In the genomic region with DNA sequence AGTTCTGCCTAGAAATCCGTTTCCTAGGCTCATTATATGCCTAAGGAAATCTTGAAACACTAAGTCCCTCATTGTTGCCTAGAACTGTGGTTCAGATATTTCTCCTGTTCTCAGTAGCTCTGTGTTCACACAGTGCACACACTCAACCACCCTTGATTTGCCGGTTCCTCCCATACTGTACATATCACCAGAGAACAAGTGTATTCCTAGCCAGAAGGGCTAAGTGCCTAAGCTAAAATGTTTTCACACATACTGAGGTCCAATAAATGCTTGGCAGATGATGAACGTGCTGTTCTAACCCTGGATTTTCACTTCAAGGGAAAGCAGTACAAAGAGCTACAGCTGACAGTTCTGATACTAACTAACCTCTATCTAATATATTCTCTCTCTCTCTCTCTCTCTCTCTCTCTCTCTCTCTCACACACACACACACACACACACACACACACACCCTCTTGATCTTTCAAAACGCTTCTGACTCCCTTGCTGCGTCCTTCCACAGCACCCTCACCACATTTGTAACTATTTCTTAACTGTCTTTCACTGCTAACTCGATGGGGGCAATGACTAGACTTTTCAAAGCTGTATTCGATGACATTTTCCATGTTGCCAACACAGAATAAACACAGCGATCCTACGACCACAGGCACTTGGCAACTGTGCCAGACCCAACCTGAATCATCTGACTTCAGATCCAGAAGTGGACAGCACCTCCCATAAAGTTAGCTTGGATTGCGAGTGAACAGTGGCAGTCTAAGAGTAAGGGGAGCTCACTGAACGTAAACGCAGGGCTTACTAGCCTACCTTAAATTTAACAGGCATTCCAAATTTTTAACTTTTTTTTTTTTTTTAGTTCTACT, we compare ENCODE assay signal across 8 mouse cellular contexts. TPM values are rescaled to one million over a fixed set of nuclear protein-coding genes. Genes with fewer than 3 reads are reported as not detected.
DNase-seq lines count a peak whose midpoint lies in the region; ATAC-seq and TF ChIP-seq lines count a peak whose summit lies in the region.

No protein-coding gene starts in this region.

- H3K36me3 ChIP-seq in C2C12 (ENCODE audit: control insufficient read depth, insufficient read depth) (peaks cover 18% of the 10 kb centered on the region), MEL (ENCODE audit: control insufficient read depth in 1 of 2, insufficient read depth in 2 of 2, low read length in 2 of 2) (peaks cover 1 to 15% of the 10 kb centered on the region in 2 experiments; a peak in 3 of 4 replicates)
- H3K36me3 ChIP-seq in forebrain, embryonic 12.5 days (replicated peaks), result no peaks in the 10 kb centered on the region
- H3K36me3 ChIP-seq in lung, embryonic 16.5 days (ENCODE audit: control insufficient read depth, insufficient read depth, low read length), result no peaks in the 10 kb centered on the region
- no peaks in the 10 kb centered on the region for H3K36me3 ChIP-seq in stomach, postnatal 0 days (ENCODE audit: control insufficient read depth, insufficient read depth, low read length)

- H3ac ChIP-seq in C2C12 (ENCODE audit: control insufficient read depth, insufficient read length, low read depth), result peak overlapping the region; percentile 70

- H3K27me3 ChIP-seq in C2C12 (ENCODE audit: control insufficient read depth, insufficient read depth, insufficient read length) (no peaks in the 10 kb centered on the region), MEL (ENCODE audit: control insufficient read depth in 1 of 2, insufficient read depth in 2 of 2, low read length in 2 of 2) (no peaks in the 10 kb centered on the region)
- no peaks in the 10 kb centered on the region for H3K27me3 ChIP-seq in forebrain, embryonic 12.5 days
- no peaks in the 10 kb centered on the region for H3K27me3 ChIP-seq in lung, embryonic 16.5 days (ENCODE audit: control insufficient read depth, insufficient read depth, low read depth, low read length)
- no peaks in the 10 kb centered on the region for H3K27me3 ChIP-seq in stomach, postnatal 0 days (ENCODE audit: control insufficient read depth, insufficient read depth, low read length)

- no peak overlapping the region; the same call in 1 of the 2 replicates for H3K27ac ChIP-seq in MEL (ENCODE audit: control insufficient read depth, low read depth, low read length)
- no peak overlapping the region for H3K27ac ChIP-seq in forebrain, embryonic 12.5 days
- peak overlapping the region; percentile 100 for H3K27ac ChIP-seq in lung, embryonic 16.5 days (ENCODE audit: low read length)
- peak overlapping the region; percentile 100 for H3K27ac ChIP-seq in stomach, postnatal 0 days (replicated peaks)

- TF ChIP-seq POLR2A in MEL (IDR thresholded peaks at IDR 0.05; ENCODE audit: control insufficient read depth in 1 of 2, insufficient read depth in 1 of 2, low read depth in 1 of 2, low read length in 2 of 2, poor library complexity in 1 of 2), result no peak

- TF ChIP-seq CTCF in C2C12 (IDR thresholded peaks at IDR 0.05; ENCODE audit: control insufficient read depth, insufficient read depth, insufficient read length) (no peak), MEL (IDR thresholded peaks at IDR 0.05 in 2 of 3, conservative IDR thresholded peaks at IDR 0.05 in 1 of 3; ENCODE audit: control insufficient read depth in 1 of 3, insufficient read depth in 1 of 3, low read depth in 2 of 3, low read length in 3 of 3, poor library complexity in 1 of 3, severe bottlenecking in 1 of 3) (no peak)
- no peak for TF ChIP-seq CTCF in stomach, postnatal 0 days (IDR thresholded peaks at IDR 0.05; ENCODE audit: low read depth)

- WGBS in forebrain, embryonic 12.5 days, result 55% methylated on average over 12 of the region's 12 CpGs
- WGBS in lung, embryonic 16.5 days, result 19% methylated on average over 12 of the region's 12 CpGs
- 9% methylated on average over 12 of the region's 12 CpGs for whole genome bisulfite sequencing in stomach, postnatal 0 days

- H3K4me1 ChIP-seq in MEL (ENCODE audit: control insufficient read depth in 1 of 2, insufficient read depth in 2 of 2, low read length in 2 of 2), result peaks cover 6 to 12% of the 10 kb centered on the region in 2 experiments; a peak in 3 of 4 replicates
- peaks cover 19% of the 10 kb centered on the region for H3K4me1 ChIP-seq in forebrain, embryonic 12.5 days
- peaks cover 23% of the 10 kb centered on the region for H3K4me1 ChIP-seq in lung, embryonic 16.5 days (replicated peaks; ENCODE audit: control insufficient read depth, insufficient read depth, low read length)
- peaks cover 13% of the 10 kb centered on the region for H3K4me1 ChIP-seq in stomach, postnatal 0 days (replicated peaks; ENCODE audit: control insufficient read depth, insufficient read depth)

- peak; percentile 59 for DNase-seq in MEL (ENCODE audit: low read depth, low spot score)
- peak; percentile 18 for DNase-seq in kidney, adult 18-20 months
- DNase-seq in stomach, postnatal 0 days (ENCODE audit: low spot score), result peak; percentile 27
- DNase-seq in right cerebral cortex, postnatal 10 days (ENCODE audit: low spot score in 2 of 2), result no peak
- DNase-seq in layer of hippocampus, adult 9-10 months (ENCODE audit: low spot score), result no peak

- peaks cover 58% of the 10 kb centered on the region for H3K79me3 ChIP-seq in C2C12 (ENCODE audit: low read depth)

- peak overlapping the region; percentile 97 for H3K4me3 ChIP-seq in C2C12 (ENCODE audit: insufficient read depth, poor library complexity, severe bottlenecking)
- peak overlapping the region; percentile 71 to 97 for H3K4me3 ChIP-seq in MEL (ENCODE audit: control insufficient read depth in 1 of 2, insufficient read depth in 1 of 2, low read depth in 2 of 2, low read length in 2 of 2)
- peak overlapping the region; percentile 79 for H3K4me3 ChIP-seq in forebrain, embryonic 12.5 days (replicated peaks)
- H3K4me3 ChIP-seq in lung, embryonic 16.5 days (ENCODE audit: low read length), result peak overlapping the region; percentile 83
- peak overlapping the region; percentile 73 for H3K4me3 ChIP-seq in stomach, postnatal 0 days (ENCODE audit: low read depth, low read length)

- TF ChIP-seq RAD21 in MEL (IDR thresholded peaks at IDR 0.05; ENCODE audit: low read depth, low read length), result no peak

- H3K9me3 ChIP-seq in MEL (replicated peaks; ENCODE audit: insufficient read depth, low read length), result no peaks in the 10 kb centered on the region
- no peaks in the 10 kb centered on the region for H3K9me3 ChIP-seq in forebrain, embryonic 12.5 days
- H3K9me3 ChIP-seq in lung, embryonic 16.5 days (ENCODE audit: control insufficient read depth, low read length), result no peaks in the 10 kb centered on the region
- H3K9me3 ChIP-seq in stomach, postnatal 0 days (ENCODE audit: control insufficient read depth, low read length), result no peaks in the 10 kb centered on the region

- no peak for ATAC-seq in forebrain, embryonic 12.5 days (ENCODE audit: low FRiP score)
- ATAC-seq in lung, embryonic 16.5 days (ENCODE audit: low read depth), result no peak
- ATAC-seq in stomach, postnatal 0 days (ENCODE audit: low FRiP score, low TSS enrichment), result no peak

- peak overlapping the region; percentile 77 for H3K9ac ChIP-seq in MEL (ENCODE audit: control insufficient read depth, low read depth, low read length, poor library complexity, severe bottlenecking)
- H3K9ac ChIP-seq in forebrain, embryonic 12.5 days, result peak overlapping the region; percentile 70
- H3K9ac ChIP-seq in lung, embryonic 16.5 days (ENCODE audit: low read length), result peak overlapping the region; percentile 84
- peak overlapping the region; percentile 86 for H3K9ac ChIP-seq in stomach, postnatal 0 days (ENCODE audit: low read length)

- peaks cover 60% of the 10 kb centered on the region for H3K79me2 ChIP-seq in C2C12 (ENCODE audit: control insufficient read depth, insufficient read depth)
- peaks cover 35% of the 10 kb centered on the region for H3K79me2 ChIP-seq in MEL (ENCODE audit: control insufficient read depth, insufficient read depth, low read length, poor library complexity)

- H3K4me2 ChIP-seq in forebrain, embryonic 12.5 days, result peak overlapping the region; percentile 77
- peak overlapping the region; percentile 75 for H3K4me2 ChIP-seq in lung, embryonic 16.5 days (ENCODE audit: low read depth, low read length)
- peak overlapping the region; percentile 71 for H3K4me2 ChIP-seq in stomach, postnatal 0 days (replicated peaks; ENCODE audit: low read depth)

- TF ChIP-seq EP300 in MEL (IDR thresholded peaks at IDR 0.05; ENCODE audit: low read depth in 1 of 2, low read length in 2 of 2), result no peak
- no peak for TF ChIP-seq EP300 in stomach, postnatal 0 days (optimal IDR thresholded peaks at IDR 0.05)

TF ChIP-seq in C2C12, 6 proteins besides CTCF, POLR2A, EP300 and RAD21 (continues in another document):
- TF ChIP-seq MYOG (IDR thresholded peaks at IDR 0.05; ENCODE audit: control insufficient read depth, extremely low read depth, insufficient read length) (no peak), CEBPB (IDR thresholded peaks at IDR 0.05; ENCODE audit: low read depth) (no peak), USF1 (IDR thresholded peaks at IDR 0.05; ENCODE audit: low read depth) (no peak), MYOD1 (IDR thresholded peaks at IDR 0.05; ENCODE audit: control insufficient read depth, insufficient read length, low read depth) (no peak), MAX (IDR thresholded peaks at IDR 0.05) (no peak)

TF ChIP-seq in MEL, 35 proteins besides CTCF, POLR2A, EP300 and RAD21:
- TF ChIP-seq CHD2 (IDR thresholded peaks at IDR 0.05; ENCODE audit: low read length) (no peak), JUND (IDR thresholded peaks at IDR 0.05; ENCODE audit: low read depth, low read length) (0 out of 2 replicates have a peak, but pooled peaks have one; percentile 54)

RNA-seq across cellular contexts. Expression of a gene that starts 1.1 kb away (rescaled TPM):
- 384 TPM for polyA plus RNA-seq in C2C12 (2012; fragmentation: generic; extraction: Trizol)
- 68.3 and 82.3 TPM in 2 replicates for total RNA-seq in MEL (2012; rRNA removed)
- polyA plus RNA-seq in MEL (2012; ENCODE audit: insufficient read depth in 1 of 2, insufficient read length in 2 of 2, low read depth in 1 of 2, low replicate concordance in 2 of 2, missing spikeins in 1 of 2), result 100 to 1,000 TPM in 1 of 2 experiments, not detected in 1; 134 TPM
- 28.1 and 44.4 TPM in 2 replicates for polyA plus RNA-seq in forebrain, embryonic 12.5 days (2016; fragmentation: Nextera tagmentation; extraction: Ambion mirVana)
- polyA plus RNA-seq in lung, embryonic 16.5 days (2015; fragmentation: Nextera tagmentation; extraction: Ambion mirVana), result 86.5 and 104 TPM in 2 replicates
- polyA plus RNA-seq in stomach, postnatal 0 days (2015; fragmentation: Nextera tagmentation; extraction: Ambion mirVana), result 53.2 and 56.2 TPM in 2 replicates

RNA-seq across cellular contexts. Expression of a gene that starts 48.7 kb away (rescaled TPM):
- polyA plus RNA-seq in C2C12 (2012; fragmentation: generic; extraction: Trizol) (40.0 TPM), MEL (2012; ENCODE audit: insufficient read depth in 1 of 2, insufficient read length in 2 of 2, low read depth in 1 of 2, low replicate concordance in 2 of 2, missing spikeins in 1 of 2) (10 to 100 TPM in 1 of 2 experiments, not detected in 1; 19.9 TPM)
- 12.5 and 13.1 TPM in 2 replicates for total RNA-seq in MEL (2012; rRNA removed)
- 69.4 and 70.1 TPM in 2 replicates for polyA plus RNA-seq in forebrain, embryonic 12.5 days (2016; fragmentation: Nextera tagmentation; extraction: Ambion mirVana)
- polyA plus RNA-seq in lung, embryonic 16.5 days (2015; fragmentation: Nextera tagmentation; extraction: Ambion mirVana), result 70.1 and 79.2 TPM in 2 replicates
- polyA plus RNA-seq in stomach, postnatal 0 days (2015; fragmentation: Nextera tagmentation; extraction: Ambion mirVana), result 46.8 and 50.7 TPM in 2 replicates

Comparison
In these comparisons a context has a peak if more than half of its experiments do, and no peak if none do; other contexts are left out.
1. DNase-seq: peak in MEL (single experiment), kidney, adult 18-20 months (single experiment) and stomach, postnatal 0 days (single experiment); none in right cerebral cortex, postnatal 10 days (0 of 2) and layer of hippocampus, adult 9-10 months (single experiment).
2. H3K27ac ChIP-seq: peak in lung, embryonic 16.5 days (single experiment) and stomach, postnatal 0 days (single experiment); none in MEL (single experiment) and forebrain, embryonic 12.5 days (single experiment).
3. Peak in every context shown above with its lines, with median percentiles within 50 percentile points of each other: H3K4me3 ChIP-seq, H3K9ac ChIP-seq and H3K4me2 ChIP-seq.